Mouse (Mus musculus): ENCODE measurements around the gene Atoh7. TPM values are rescaled to one million over a fixed set of nuclear protein-coding genes. Genes with fewer than 3 reads are reported as not detected.

The Atoh7 gene
- not detected for polyA plus RNA-seq (2014; fragmentation: Illumina TruSeq; extraction: RNeasy Lipid Tissue Mini Kit (QIAGEN cat#74804); ENCODE audit: low read depth, low replicate concordance)

DNA sequence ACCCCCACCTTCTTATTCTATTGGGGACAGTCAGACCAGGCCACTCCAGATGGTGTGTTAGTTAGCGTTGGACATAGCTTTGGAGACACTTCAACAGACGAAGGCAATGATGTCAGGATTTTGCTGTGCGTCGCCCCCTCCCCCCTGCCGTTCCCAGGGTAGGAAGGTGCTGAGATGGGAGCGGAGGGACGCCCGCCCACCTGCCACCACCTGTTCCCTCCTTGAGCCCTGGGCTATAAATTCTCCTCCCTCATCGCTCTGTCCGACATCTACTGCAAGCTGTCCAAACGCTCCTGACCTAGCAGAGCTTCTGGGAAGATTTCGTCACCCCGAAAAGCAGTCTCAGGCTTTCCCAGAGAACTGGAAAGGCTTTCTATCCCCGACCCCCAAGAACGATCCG, at the start of gene Atoh7:
Gene Atoh7, plus strand, starts transcription at position 131 of the 400 bp plus-strand sequence.

DNA sequence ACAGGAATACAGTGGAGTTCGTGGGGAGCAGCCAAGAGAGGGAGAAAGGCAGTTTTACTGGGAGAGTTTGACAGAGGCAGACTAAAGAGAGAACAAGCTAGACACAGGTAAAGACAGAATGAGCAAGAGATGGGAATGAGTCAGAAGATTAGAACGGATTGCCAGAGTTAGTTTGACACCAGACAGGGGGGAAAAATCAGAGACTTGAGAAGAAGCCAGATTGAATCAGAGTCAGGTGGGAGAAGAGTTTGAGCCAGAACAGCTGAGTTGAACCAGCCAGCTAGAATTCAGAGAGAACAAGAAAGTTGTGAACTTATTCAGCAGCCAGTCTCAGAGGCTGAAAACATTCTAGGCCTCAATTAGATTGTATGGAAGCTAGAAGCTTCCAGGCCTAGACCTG, 39.6 kb upstream of the Atoh7 start, which contains the start of gene Pbld1:
Gene Pbld1, plus strand, starts transcription at position 301 of the 400 bp plus-strand sequence.

Other genes with a start within 250 kb of the Atoh7 start
- 1.8 TPM for gene Tet1, start 190.7 kb upstream of the Atoh7 start, polyA plus RNA-seq (2014; fragmentation: Illumina TruSeq; extraction: RNeasy Lipid Tissue Mini Kit (QIAGEN cat#74804); ENCODE audit: low read depth, low replicate concordance)
- 24.9 TPM for gene Slc25a16, start 179.0 kb upstream of the Atoh7 start, polyA plus RNA-seq (2014; fragmentation: Illumina TruSeq; extraction: RNeasy Lipid Tissue Mini Kit (QIAGEN cat#74804); ENCODE audit: low read depth, low replicate concordance)
- 1.2 TPM for gene Dna2, start 152.6 kb upstream of the Atoh7 start, polyA plus RNA-seq (2014; fragmentation: Illumina TruSeq; extraction: RNeasy Lipid Tissue Mini Kit (QIAGEN cat#74804); ENCODE audit: low read depth, low replicate concordance)
- gene Rufy2, start 119.4 kb upstream of the Atoh7 start, polyA plus RNA-seq (2014; fragmentation: Illumina TruSeq; extraction: RNeasy Lipid Tissue Mini Kit (QIAGEN cat#74804); ENCODE audit: low read depth, low replicate concordance): 7.9 TPM
- gene Hnrnph3, start 75.4 kb upstream of the Atoh7 start, polyA plus RNA-seq (2014; fragmentation: Illumina TruSeq; extraction: RNeasy Lipid Tissue Mini Kit (QIAGEN cat#74804); ENCODE audit: low read depth, low replicate concordance): 63.8 TPM
- gene Pbld2, start 75.3 kb upstream of the Atoh7 start, polyA plus RNA-seq (2014; fragmentation: Illumina TruSeq; extraction: RNeasy Lipid Tissue Mini Kit (QIAGEN cat#74804); ENCODE audit: low read depth, low replicate concordance): 2.7 TPM
- gene Pbld1, start 39.5 kb upstream of the Atoh7 start, polyA plus RNA-seq (2014; fragmentation: Illumina TruSeq; extraction: RNeasy Lipid Tissue Mini Kit (QIAGEN cat#74804); ENCODE audit: low read depth, low replicate concordance): 2.7 TPM
- gene Mypn, start 104.3 kb downstream of the Atoh7 start, polyA plus RNA-seq (2014; fragmentation: Illumina TruSeq; extraction: RNeasy Lipid Tissue Mini Kit (QIAGEN cat#74804); ENCODE audit: low read depth, low replicate concordance): 73.2 TPM
- gene Herc4, start 144.2 kb downstream of the Atoh7 start, polyA plus RNA-seq (2014; fragmentation: Illumina TruSeq; extraction: RNeasy Lipid Tissue Mini Kit (QIAGEN cat#74804); ENCODE audit: low read depth, low replicate concordance): 41.6 TPM